Mouse (Mus musculus): ENCODE measurements around the gene Mettl13. TPM values are rescaled to one million over a fixed set of nuclear protein-coding genes. Genes with fewer than 3 reads are reported as not detected.
A peak's percentile ranks its signal among the peaks of the same experiment; 100 is the strongest.

The Mettl13 gene
- polyA plus RNA-seq, 1 experiment: 21.2 TPM

- no peak overlapping the region for H3ac ChIP-seq (ENCODE audit: control insufficient read depth, insufficient read length, low read depth)
- no peaks in the 10 kb centered on the region for H3K36me3 ChIP-seq (ENCODE audit: control insufficient read depth, insufficient read depth)
- TF ChIP-seq MYOG (IDR thresholded peaks at IDR 0.05; ENCODE audit: control insufficient read depth, extremely low read depth, insufficient read length) (no peak), MAX (IDR thresholded peaks at IDR 0.05) (no peak)
- peaks cover 16% of the 10 kb centered on the region for H3K79me2 ChIP-seq (ENCODE audit: control insufficient read depth, insufficient read depth)
- H3K4me3 ChIP-seq (ENCODE audit: insufficient read depth, poor library complexity, severe bottlenecking): no peak overlapping the region
- H3K27me3 ChIP-seq (ENCODE audit: control insufficient read depth, insufficient read depth, insufficient read length): no peaks in the 10 kb centered on the region
- H3K79me3 ChIP-seq (ENCODE audit: low read depth): peaks cover 3% of the 10 kb centered on the region
These were observed 19.0 kb upstream of the Mettl13 start for GRCm38 (mm10) chr1:162567351-162567750.

DNA sequence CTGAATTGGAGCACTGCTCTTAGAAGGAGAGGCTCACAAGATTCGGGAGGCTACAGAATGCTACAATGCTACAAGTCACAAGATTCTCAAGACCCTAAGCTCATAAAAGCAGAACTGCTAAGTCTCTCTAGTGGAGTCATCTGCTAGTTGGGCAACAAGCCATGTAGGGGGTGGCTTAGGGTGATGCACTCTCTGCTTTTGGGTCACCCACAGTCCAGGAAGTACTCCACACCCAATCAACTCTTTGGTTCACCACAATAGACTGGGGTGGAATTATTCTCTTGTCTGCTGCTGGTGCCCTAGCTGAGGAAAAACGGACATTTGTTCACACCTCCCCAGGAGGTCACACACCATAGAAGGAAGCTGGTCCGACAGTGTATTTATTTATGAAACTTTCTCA lies 16.6 kb upstream of the Mettl13 start:
- H3K36me3 ChIP-seq (ENCODE audit: control insufficient read depth, insufficient read depth): no peaks in the 10 kb centered on the region
- TF ChIP-seq MYOG (IDR thresholded peaks at IDR 0.05; ENCODE audit: control insufficient read depth, extremely low read depth, insufficient read length) (no peak), USF1 (IDR thresholded peaks at IDR 0.05; ENCODE audit: low read depth) (no peak), FOSL1 (IDR thresholded peaks at IDR 0.05; ENCODE audit: insufficient read depth, low read length, poor library complexity, severe bottlenecking) (no peak), CEBPB (IDR thresholded peaks at IDR 0.05; ENCODE audit: low read depth) (no peak), CTCF (IDR thresholded peaks at IDR 0.05; ENCODE audit: control insufficient read depth, insufficient read depth, insufficient read length) (no peak), MYOD1 (IDR thresholded peaks at IDR 0.05; ENCODE audit: control insufficient read depth, insufficient read length, low read depth) (no peak), MAX (IDR thresholded peaks at IDR 0.05) (no peak)
- no peak overlapping the region for H3K4me3 ChIP-seq (ENCODE audit: insufficient read depth, poor library complexity, severe bottlenecking)
- no peaks in the 10 kb centered on the region for H3K79me2 ChIP-seq (ENCODE audit: control insufficient read depth, insufficient read depth)
- H3K27me3 ChIP-seq (ENCODE audit: control insufficient read depth, insufficient read depth, insufficient read length): no peaks in the 10 kb centered on the region
- no peak overlapping the region for H3ac ChIP-seq (ENCODE audit: control insufficient read depth, insufficient read length, low read depth)
- H3K79me3 ChIP-seq (ENCODE audit: low read depth): no peaks in the 10 kb centered on the region

GRCm38 (mm10) chr1:162563236-162563635 lies 14.9 kb upstream of the Mettl13 start:
- H3K4me3 ChIP-seq (ENCODE audit: insufficient read depth, poor library complexity, severe bottlenecking): no peak overlapping the region
- TF ChIP-seq MAX (IDR thresholded peaks at IDR 0.05) (no peak), CEBPB (IDR thresholded peaks at IDR 0.05; ENCODE audit: low read depth) (no peak), CTCF (IDR thresholded peaks at IDR 0.05; ENCODE audit: control insufficient read depth, insufficient read depth, insufficient read length) (no peak), USF1 (IDR thresholded peaks at IDR 0.05; ENCODE audit: low read depth) (no peak), MYOD1 (IDR thresholded peaks at IDR 0.05; ENCODE audit: control insufficient read depth, insufficient read length, low read depth) (no peak), MYOG (IDR thresholded peaks at IDR 0.05; ENCODE audit: control insufficient read depth, extremely low read depth, insufficient read length) (no peak), FOSL1 (IDR thresholded peaks at IDR 0.05; ENCODE audit: insufficient read depth, low read length, poor library complexity, severe bottlenecking) (no peak)
- no peaks in the 10 kb centered on the region for H3K79me2 ChIP-seq (ENCODE audit: control insufficient read depth, insufficient read depth)
- H3ac ChIP-seq (ENCODE audit: control insufficient read depth, insufficient read length, low read depth): no peak overlapping the region
- no peaks in the 10 kb centered on the region for H3K36me3 ChIP-seq (ENCODE audit: control insufficient read depth, insufficient read depth)
- H3K27me3 ChIP-seq (ENCODE audit: control insufficient read depth, insufficient read depth, insufficient read length): no peaks in the 10 kb centered on the region
- H3K79me3 ChIP-seq (ENCODE audit: low read depth): no peaks in the 10 kb centered on the region

- H3K36me3 ChIP-seq (ENCODE audit: control insufficient read depth, insufficient read depth): no peaks in the 10 kb centered on the region
- no peak overlapping the region for H3ac ChIP-seq (ENCODE audit: control insufficient read depth, insufficient read length, low read depth)
- no peaks in the 10 kb centered on the region for H3K79me2 ChIP-seq (ENCODE audit: control insufficient read depth, insufficient read depth)
- no peaks in the 10 kb centered on the region for H3K27me3 ChIP-seq (ENCODE audit: control insufficient read depth, insufficient read depth, insufficient read length)
- no peak for TF ChIP-seq USF1 (IDR thresholded peaks at IDR 0.05; ENCODE audit: low read depth)
- no peak for TF ChIP-seq MYOG (IDR thresholded peaks at IDR 0.05; ENCODE audit: control insufficient read depth, extremely low read depth, insufficient read length)
- no peak for TF ChIP-seq MAX (IDR thresholded peaks at IDR 0.05)
- no peak for TF ChIP-seq CEBPB (IDR thresholded peaks at IDR 0.05; ENCODE audit: low read depth)
- no peak for TF ChIP-seq CTCF (IDR thresholded peaks at IDR 0.05; ENCODE audit: control insufficient read depth, insufficient read depth, insufficient read length)
- no peak for TF ChIP-seq MYOD1 (IDR thresholded peaks at IDR 0.05; ENCODE audit: control insufficient read depth, insufficient read length, low read depth)
- TF ChIP-seq FOSL1 (IDR thresholded peaks at IDR 0.05; ENCODE audit: insufficient read depth, low read length, poor library complexity, severe bottlenecking): no peak
- no peak overlapping the region for H3K4me3 ChIP-seq (ENCODE audit: insufficient read depth, poor library complexity, severe bottlenecking)
- H3K79me3 ChIP-seq (ENCODE audit: low read depth): no peaks in the 10 kb centered on the region
These were observed 5.8 kb upstream of the Mettl13 start for GRCm38 (mm10) chr1:162554193-162554592.

- H3ac ChIP-seq (ENCODE audit: control insufficient read depth, insufficient read length, low read depth): no peak overlapping the region
- TF ChIP-seq USF1 (IDR thresholded peaks at IDR 0.05; ENCODE audit: low read depth): no peak
- TF ChIP-seq FOSL1 (IDR thresholded peaks at IDR 0.05; ENCODE audit: insufficient read depth, low read length, poor library complexity, severe bottlenecking): no peak
- H3K27me3 ChIP-seq (ENCODE audit: control insufficient read depth, insufficient read depth, insufficient read length): no peaks in the 10 kb centered on the region
These were observed 4.6 kb upstream of the Mettl13 start for GRCm38 (mm10) chr1:162552956-162553355.

DNA sequence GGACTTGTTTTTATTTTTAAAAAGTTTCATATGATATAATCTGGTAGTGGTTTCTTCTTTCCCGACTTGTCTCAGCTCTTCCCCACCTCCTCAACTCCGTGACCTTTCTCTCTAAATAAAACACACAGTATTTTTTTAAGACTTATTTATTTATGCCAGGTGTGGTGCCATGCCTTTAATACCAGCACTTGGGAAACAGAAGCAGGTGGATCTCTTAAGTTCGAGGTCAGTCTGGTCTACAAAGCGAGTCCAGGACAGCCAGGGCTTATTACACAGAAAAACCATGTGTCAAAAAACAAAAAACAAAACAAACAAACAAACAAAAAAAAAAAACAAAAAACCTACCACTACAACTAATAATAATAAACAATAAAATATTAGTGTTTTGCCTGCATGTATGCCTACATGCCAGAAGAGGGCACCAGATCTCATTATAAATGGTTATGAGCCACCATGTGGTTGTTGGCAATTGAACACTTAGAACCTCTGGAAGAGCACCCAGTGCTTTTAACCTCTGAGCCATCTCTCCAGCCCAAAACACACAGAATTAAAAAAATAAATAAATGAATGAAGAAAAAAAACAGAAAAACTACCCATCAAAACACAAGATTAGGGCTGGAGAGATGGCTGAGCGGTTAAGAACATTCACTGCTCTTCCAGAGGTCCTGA lies 1.4 kb upstream of the Mettl13 start:
- H3K4me3 ChIP-seq (ENCODE audit: insufficient read depth, poor library complexity, severe bottlenecking): no peak overlapping the region
- H3K79me3 ChIP-seq (ENCODE audit: low read depth): peaks cover 21% of the 10 kb centered on the region
- TF ChIP-seq FOSL1 (IDR thresholded peaks at IDR 0.05; ENCODE audit: insufficient read depth, low read length, poor library complexity, severe bottlenecking): no peak
- peak; percentile 4 for TF ChIP-seq CTCF (IDR thresholded peaks at IDR 0.05; ENCODE audit: control insufficient read depth, insufficient read depth, insufficient read length)
- peaks cover 35% of the 10 kb centered on the region for H3K79me2 ChIP-seq (ENCODE audit: control insufficient read depth, insufficient read depth)
- H3K27me3 ChIP-seq (ENCODE audit: control insufficient read depth, insufficient read depth, insufficient read length): no peaks in the 10 kb centered on the region
- H3K36me3 ChIP-seq (ENCODE audit: control insufficient read depth, insufficient read depth): peaks cover 7% of the 10 kb centered on the region
- no peak overlapping the region for H3ac ChIP-seq (ENCODE audit: control insufficient read depth, insufficient read length, low read depth)

More at GRCm38 (mm10) chr1:162552956-162553355, 4.6 kb upstream of the Mettl13 start:
- H3K36me3 ChIP-seq (ENCODE audit: control insufficient read depth, insufficient read depth): no peaks in the 10 kb centered on the region
- H3K79me2 ChIP-seq (ENCODE audit: control insufficient read depth, insufficient read depth): peaks cover 3% of the 10 kb centered on the region
- peaks cover 1% of the 10 kb centered on the region for H3K79me3 ChIP-seq (ENCODE audit: low read depth)
- H3K4me3 ChIP-seq (ENCODE audit: insufficient read depth, poor library complexity, severe bottlenecking): no peak overlapping the region
